Mouse (Mus musculus) olfactory bulb, adult 2 months (tissue): ENCODE measurements at regions not wholly inside any gene's neighbourhood (a gene's known extent, or its start where the extent isn't known, plus 50 kb on each side); places are given as distances from the start of the nearest gene placed in this dataset.

ENCODE experiments used
- CTCF ChIP-seq: fragments of 200-500 bp; IDR thresholded peaks from 2 replicates; pipeline ENCODE4 v1.5.1; 2012; ENCODE audit warnings: low read depth, mild to moderate bottlenecking, low read length, moderate library complexity; ENCODE audit not compliant: insufficient read depth
- POLR2A ChIP-seq: fragments of 200-500 bp; IDR thresholded peaks from 2 replicates; pipeline ENCODE4 v1.6.1; 2012; ENCODE audit warnings: mild to moderate bottlenecking, low read depth, low read length, moderate library complexity; ENCODE audit not compliant: insufficient read depth

- TF ChIP-seq CTCF (no peak), POLR2A (no peak)
Measured at GRCm38 (mm10) chr11:24830484-24830883, 752.6 kb downstream of the Bcl11a start.
